Mouse (Mus musculus) erythroblast, adult 5-6 weeks (primary cell): ENCODE measurements around the gene Ppp1r3c. TPM values are rescaled to one million over a fixed set of nuclear protein-coding genes. Genes with fewer than 3 reads are reported as not detected.
"Not testable (repeated sequence)": the region's sequence is repeated elsewhere in the genome, so short reads cannot be mapped to it uniquely, and the experiment has no call there.

Experiments used
- ATAC-seq: replicated peaks from 2 replicates; pipeline ENCODE4 v1.8.0; 2016; ENCODE audit warnings: moderate number of reproducible peaks, mild to moderate bottlenecking, moderate TSS enrichment, inconsistent platforms; ENCODE audit not compliant: poor library complexity, low FRiP score, severe bottlenecking
- total RNA-seq, 2 experiments: library from RNA; stranded (forward) in 1 of 2; stranded (reverse) in 1 of 2; fragments of 150-400 nt in 1 of 2; fragments of 200-764, 138-1000 nt in 1 of 2; gene quantifications; 2 replicates each; pipeline versions ENCODE4 v1.2.3 to v1.2.4; 2015 to 2017; ENCODE audit warnings: low replicate concordance in 2 of 2

Gene Ppp1r3c
- total RNA-seq (2015; ENCODE audit: low replicate concordance) (not detected in 2 replicates), total RNA-seq (2017; ENCODE audit: low replicate concordance) (not detected in 2 replicates)

GRCm38 (mm10) chr19:36736537-36736936, at the start of gene Ppp1r3c:
Gene Ppp1r3c, minus strand, starts transcription at chr19:36736653.
- no peak for ATAC-seq

GRCm38 (mm10) chr19:36783179-36783578, 46.7 kb upstream of the Ppp1r3c start:
- 0 out of 2 replicates have a peak, but pooled peaks have one; percentile 35 for ATAC-seq

- no peak for ATAC-seq
These were observed 46.1 kb upstream of the Ppp1r3c start for GRCm38 (mm10) chr19:36782591-36782990.

GRCm38 (mm10) chr19:36781996-36782395, 45.5 kb upstream of the Ppp1r3c start:
- ATAC-seq = 0 out of 2 replicates have a peak, but pooled peaks have one; percentile 43

- no peak for ATAC-seq
These were observed 43.9 kb upstream of the Ppp1r3c start for GRCm38 (mm10) chr19:36780375-36780774.

- ATAC-seq = no peak
These were observed 43.3 kb upstream of the Ppp1r3c start for GRCm38 (mm10) chr19:36779765-36780164.

- ATAC-seq = no peak
These were observed 39.1 kb upstream of the Ppp1r3c start for GRCm38 (mm10) chr19:36775531-36775930.

GRCm38 (mm10) chr19:36773716-36774459, 37.4 kb upstream of the Ppp1r3c start:
- no peak for ATAC-seq

- ATAC-seq = no peak
These were observed 31.6 kb upstream of the Ppp1r3c start for GRCm38 (mm10) chr19:36768084-36768483.

GRCm38 (mm10) chr19:36764451-36764850, 28.0 kb upstream of the Ppp1r3c start:
- ATAC-seq = no peak

- ATAC-seq = no peak
These were observed 12.5 kb upstream of the Ppp1r3c start for GRCm38 (mm10) chr19:36748996-36749395.

- ATAC-seq = no peak
These were observed 5.9 kb upstream of the Ppp1r3c start for GRCm38 (mm10) chr19:36742331-36742730.

GRCm38 (mm10) chr19:36739566-36740211, 3.2 kb upstream of the Ppp1r3c start:
- ATAC-seq = no peak

GRCm38 (mm10) chr19:36738009-36738408, 1.6 kb upstream of the Ppp1r3c start:
- ATAC-seq = no peak

GRCm38 (mm10) chr19:36737087-36737486, 634 bp upstream of the Ppp1r3c start:
- no peak for ATAC-seq

GRCm38 (mm10) chr19:36734308-36735038, 2.0 kb downstream of the Ppp1r3c start:
- no peak for ATAC-seq

- ATAC-seq = no peak
These were observed 3.1 kb downstream of the Ppp1r3c start for GRCm38 (mm10) chr19:36733191-36733943.

- no peak for ATAC-seq
These were observed 5.1 kb downstream of the Ppp1r3c start for GRCm38 (mm10) chr19:36731310-36731709.

GRCm38 (mm10) chr19:36730414-36730813, 6.0 kb downstream of the Ppp1r3c start:
- not testable (repeated sequence) for ATAC-seq
